Mouse (Mus musculus): ENCODE measurements around the gene Slc1a2. TPM values are rescaled to one million over a fixed set of nuclear protein-coding genes. Genes with fewer than 3 reads are reported as not detected.
A peak's percentile ranks its signal among the peaks of the same experiment; 100 is the strongest.

Slc1a2 gene
- polyA plus RNA-seq, 1 experiment from 2014 or later = 26.7 TPM

DNA sequence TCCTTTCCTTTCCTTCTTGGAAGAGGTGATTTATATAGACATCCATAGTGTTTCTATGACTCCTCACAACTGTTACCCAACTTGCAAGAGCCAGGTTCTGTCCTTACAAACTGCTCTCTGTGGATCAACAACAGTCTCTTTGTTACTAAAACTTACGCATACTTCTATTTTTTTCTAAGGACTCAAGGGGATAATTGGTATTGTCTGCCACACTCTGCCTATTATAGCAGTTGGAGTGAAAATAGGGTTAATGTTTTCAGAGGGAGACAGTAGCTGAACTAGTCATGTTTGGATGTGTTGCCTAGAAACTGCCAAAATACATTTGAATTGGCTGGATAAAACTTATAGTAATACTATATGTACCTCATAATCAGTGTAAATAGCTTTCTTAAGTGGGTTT, 117.1 kb downstream of the Slc1a2 start:
- peaks cover 41% of the 10 kb centered on the region for H3K36me3 ChIP-seq (replicated peaks; ENCODE audit: control insufficient read depth, insufficient read depth)
- H3K27me3 ChIP-seq (ENCODE audit: control insufficient read depth, insufficient read depth, low read length) = no peaks in the 10 kb centered on the region
- DNase-seq (ENCODE audit: low spot score) (no peak), ATAC-seq (ENCODE audit: low FRiP score) (no peak)
- no peaks in the 10 kb centered on the region for H3K4me1 ChIP-seq (replicated peaks; ENCODE audit: control insufficient read depth, insufficient read depth, low read length)
- no peaks in the 10 kb centered on the region for H3K9me3 ChIP-seq (ENCODE audit: control insufficient read depth, low read length)
- no peak overlapping the region for H3K4me2 ChIP-seq (replicated peaks)
- H3K27ac ChIP-seq = no peak overlapping the region
- no peak overlapping the region for H3K4me3 ChIP-seq (replicated peaks; ENCODE audit: low read length)
- no peak overlapping the region for H3K9ac ChIP-seq
- 39% methylated on average over 1 of the region's 1 CpGs for WGBS

DNA sequence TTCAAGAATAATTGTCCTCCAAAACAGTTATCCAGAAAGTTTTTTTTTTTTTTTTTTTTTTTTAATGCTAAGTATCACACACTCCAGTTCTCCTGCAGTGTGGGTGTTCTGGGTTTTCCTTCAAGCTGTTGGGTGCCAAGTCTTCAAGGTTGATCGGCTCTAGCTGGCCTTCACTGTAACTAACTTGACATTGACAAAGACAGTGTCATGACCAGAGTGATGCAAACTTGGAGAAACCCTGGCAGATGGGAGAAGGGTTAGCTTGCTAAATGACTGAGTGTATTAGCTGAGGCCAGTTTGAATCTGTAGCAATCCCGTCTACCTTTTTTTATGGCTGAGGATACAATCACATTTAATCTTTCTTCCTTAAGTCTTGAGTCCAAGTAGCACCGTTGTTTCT, 119.7 kb downstream of the Slc1a2 start:
- Histone ChIP-seq H3K27me3 (ENCODE audit: control insufficient read depth, insufficient read depth, low read length) (no peaks in the 10 kb centered on the region), H3K4me2 (replicated peaks) (no peak overlapping the region), H3K4me1 (replicated peaks; ENCODE audit: control insufficient read depth, insufficient read depth, low read length) (no peaks in the 10 kb centered on the region), H3K4me3 (replicated peaks; ENCODE audit: low read length) (no peak overlapping the region), H3K36me3 (replicated peaks; ENCODE audit: control insufficient read depth, insufficient read depth) (peaks cover 36% of the 10 kb centered on the region), H3K27ac (no peak overlapping the region), H3K9me3 (ENCODE audit: control insufficient read depth, low read length) (no peaks in the 10 kb centered on the region), H3K9ac (no peak overlapping the region)
- no peak for ATAC-seq (ENCODE audit: low FRiP score)
- WGBS = 91% methylated on average over 3 of the region's 3 CpGs
- no peak for DNase-seq (ENCODE audit: low spot score)

DNA sequence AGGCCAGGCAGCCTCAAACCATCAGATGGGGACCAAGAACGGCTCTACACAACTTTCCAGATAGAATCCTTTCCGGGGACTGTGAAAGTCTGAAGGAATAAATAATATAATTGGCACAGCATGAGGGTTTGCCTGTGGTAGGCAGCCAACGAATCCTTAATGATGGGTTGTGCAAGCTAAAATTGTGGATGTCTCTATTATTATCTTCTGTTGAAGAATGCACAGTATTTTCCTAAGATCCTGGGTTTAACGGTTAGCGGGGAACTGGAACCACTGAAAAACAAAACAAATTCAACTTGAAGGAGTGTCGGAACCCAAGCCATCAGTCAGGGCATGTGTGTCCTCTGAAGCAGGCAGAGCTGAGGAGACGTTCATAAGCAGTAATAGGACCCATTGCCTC, 124.3 kb downstream of the Slc1a2 start:
- H3K27ac ChIP-seq = no peak overlapping the region
- no peaks in the 10 kb centered on the region for H3K4me1 ChIP-seq (replicated peaks; ENCODE audit: control insufficient read depth, insufficient read depth, low read length)
- H3K4me3 ChIP-seq (replicated peaks; ENCODE audit: low read length) = no peak overlapping the region
- ATAC-seq (ENCODE audit: low FRiP score) (no peak), DNase-seq (ENCODE audit: low spot score) (no peak)
- 86% methylated on average over 7 of the region's 7 CpGs for WGBS
- no peaks in the 10 kb centered on the region for H3K9me3 ChIP-seq (ENCODE audit: control insufficient read depth, low read length)
- H3K36me3 ChIP-seq (replicated peaks; ENCODE audit: control insufficient read depth, insufficient read depth) = peaks cover 18% of the 10 kb centered on the region
- H3K9ac ChIP-seq = no peak overlapping the region
- H3K4me2 ChIP-seq (replicated peaks) = no peak overlapping the region
- no peaks in the 10 kb centered on the region for H3K27me3 ChIP-seq (ENCODE audit: control insufficient read depth, insufficient read depth, low read length)

DNA sequence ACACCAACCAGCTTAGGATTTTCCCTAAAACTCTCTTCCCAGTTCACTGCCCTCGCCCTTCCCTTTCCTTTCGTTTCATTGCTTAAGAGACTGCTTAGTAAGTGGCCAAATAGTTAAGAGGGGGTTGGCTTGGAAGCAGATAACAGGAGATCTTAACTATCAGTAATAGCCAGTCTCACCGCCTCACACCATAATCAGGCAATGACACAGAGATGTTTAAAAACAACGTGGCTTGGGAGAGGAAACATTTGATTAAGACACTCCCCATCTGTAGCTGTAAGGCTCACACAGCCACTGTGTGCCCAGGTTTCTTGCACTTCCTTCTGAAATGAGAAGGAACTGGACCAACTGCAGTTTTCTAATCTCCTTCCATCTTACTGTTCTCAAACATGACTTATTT, 127.2 kb downstream of the Slc1a2 start:
- no peak overlapping the region for H3K27ac ChIP-seq
- no peak for ATAC-seq (ENCODE audit: low FRiP score)
- H3K27me3 ChIP-seq (ENCODE audit: control insufficient read depth, insufficient read depth, low read length) = no peaks in the 10 kb centered on the region
- H3K9ac ChIP-seq = no peak overlapping the region
- H3K4me3 ChIP-seq (replicated peaks; ENCODE audit: low read length) = no peak overlapping the region
- no peaks in the 10 kb centered on the region; the same call in none of the 2 replicates for H3K36me3 ChIP-seq (replicated peaks; ENCODE audit: control insufficient read depth, insufficient read depth)
- H3K4me2 ChIP-seq (replicated peaks) = no peak overlapping the region
- no peaks in the 10 kb centered on the region for H3K4me1 ChIP-seq (replicated peaks; ENCODE audit: control insufficient read depth, insufficient read depth, low read length)
- WGBS = 76% methylated on average over 4 of the region's 4 CpGs
- no peak for DNase-seq (ENCODE audit: low spot score)
- H3K9me3 ChIP-seq (ENCODE audit: control insufficient read depth, low read length) = no peaks in the 10 kb centered on the region

DNA sequence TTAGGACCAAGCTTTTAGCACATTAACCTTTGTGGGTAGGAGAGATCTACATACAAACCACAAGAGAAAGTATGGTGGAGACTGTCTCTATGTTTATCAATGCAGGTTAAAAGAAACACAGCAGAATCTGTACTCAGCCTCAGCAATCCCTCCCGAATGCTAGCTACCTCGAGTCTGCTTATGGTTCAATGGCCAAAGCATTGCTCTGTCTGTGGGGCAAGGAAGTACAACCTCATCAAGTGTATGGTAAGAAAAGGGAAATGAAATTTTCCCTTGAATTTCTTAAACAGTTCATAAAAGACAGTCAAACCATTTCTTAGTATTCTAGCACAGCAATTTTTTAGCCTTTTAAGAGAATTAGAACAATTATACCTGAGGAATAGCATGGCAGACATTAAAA, 133.2 kb downstream of the Slc1a2 start:
- DNase-seq (ENCODE audit: low spot score) (no peak), ATAC-seq (ENCODE audit: low FRiP score) (no peak)
- H3K36me3 ChIP-seq (replicated peaks; ENCODE audit: control insufficient read depth, insufficient read depth) = no peaks in the 10 kb centered on the region; the same call in 1 of the 2 replicates
- no peaks in the 10 kb centered on the region for H3K9me3 ChIP-seq (ENCODE audit: control insufficient read depth, low read length)
- H3K9ac ChIP-seq = no peak overlapping the region
- H3K4me1 ChIP-seq (replicated peaks; ENCODE audit: control insufficient read depth, insufficient read depth, low read length) = no peaks in the 10 kb centered on the region
- no peak overlapping the region for H3K4me3 ChIP-seq (replicated peaks; ENCODE audit: low read length)
- no peak overlapping the region for H3K4me2 ChIP-seq (replicated peaks)
- no peaks in the 10 kb centered on the region for H3K27me3 ChIP-seq (ENCODE audit: control insufficient read depth, insufficient read depth, low read length)
- no peak overlapping the region for H3K27ac ChIP-seq
- 80% methylated on average over 2 of the region's 2 CpGs for WGBS

DNA sequence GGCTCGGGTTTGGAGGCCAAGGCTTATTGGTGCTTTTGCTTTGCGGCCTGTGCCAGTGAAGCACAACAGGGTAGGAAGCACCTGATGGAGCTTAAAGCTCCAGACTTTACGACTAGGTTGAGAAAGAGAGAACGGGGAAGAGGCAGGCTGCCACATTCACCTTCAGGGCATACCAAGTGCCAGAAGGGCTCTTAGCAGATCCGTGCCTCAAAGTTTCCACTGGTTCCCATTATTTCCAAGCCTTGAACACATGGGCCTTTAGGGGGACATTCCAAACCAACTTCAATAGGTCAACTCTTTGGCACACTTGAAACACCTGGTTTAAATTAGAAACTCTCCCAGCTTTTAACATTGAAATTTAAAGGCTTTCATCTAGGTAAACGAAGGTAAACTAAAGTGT, 134.3 kb downstream of the Slc1a2 start:
- Histone ChIP-seq H3K4me3 (replicated peaks; ENCODE audit: low read length) (no peak overlapping the region), H3K36me3 (replicated peaks; ENCODE audit: control insufficient read depth, insufficient read depth) (no peaks in the 10 kb centered on the region; the same call in 1 of the 2 replicates), H3K9ac (no peak overlapping the region), H3K4me1 (replicated peaks; ENCODE audit: control insufficient read depth, insufficient read depth, low read length) (no peaks in the 10 kb centered on the region), H3K4me2 (replicated peaks) (no peak overlapping the region), H3K27me3 (ENCODE audit: control insufficient read depth, insufficient read depth, low read length) (no peaks in the 10 kb centered on the region), H3K27ac (no peak overlapping the region), H3K9me3 (ENCODE audit: control insufficient read depth, low read length) (no peaks in the 10 kb centered on the region)
- WGBS = 91% methylated on average over 6 of the region's 6 CpGs
- ATAC-seq (ENCODE audit: low FRiP score) = no peak
- no peak for DNase-seq (ENCODE audit: low spot score)

DNA sequence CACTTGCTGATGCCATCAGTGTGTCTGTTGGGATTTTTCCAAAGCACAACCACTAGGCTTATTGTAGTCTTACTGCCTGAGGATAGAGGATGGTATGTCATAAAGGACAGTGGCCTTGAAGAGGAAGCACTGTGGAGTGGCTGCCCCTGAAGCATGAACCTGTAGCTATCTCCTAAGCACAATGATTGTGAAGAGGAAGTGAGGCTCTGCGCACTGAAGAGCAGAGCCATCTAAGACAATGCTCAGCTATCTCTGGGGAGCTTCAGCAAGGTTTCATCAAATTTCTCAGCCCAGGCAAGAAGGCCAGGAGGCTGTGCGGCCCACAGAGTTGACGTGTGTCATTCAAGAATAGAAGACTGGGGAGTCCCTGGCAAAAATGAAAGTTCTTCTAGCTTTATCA, 136.6 kb downstream of the Slc1a2 start:
- Histone ChIP-seq H3K27ac (no peak overlapping the region), H3K27me3 (ENCODE audit: control insufficient read depth, insufficient read depth, low read length) (no peaks in the 10 kb centered on the region), H3K4me2 (replicated peaks) (no peak overlapping the region), H3K4me3 (replicated peaks; ENCODE audit: low read length) (no peak overlapping the region), H3K36me3 (replicated peaks; ENCODE audit: control insufficient read depth, insufficient read depth) (no peaks in the 10 kb centered on the region), H3K4me1 (replicated peaks; ENCODE audit: control insufficient read depth, insufficient read depth, low read length) (no peaks in the 10 kb centered on the region), H3K9ac (no peak overlapping the region), H3K9me3 (ENCODE audit: control insufficient read depth, low read length) (no peaks in the 10 kb centered on the region)
- ATAC-seq (ENCODE audit: low FRiP score) (no peak), DNase-seq (ENCODE audit: low spot score) (no peak)
- 84% methylated on average over 3 of the region's 3 CpGs for WGBS

DNA sequence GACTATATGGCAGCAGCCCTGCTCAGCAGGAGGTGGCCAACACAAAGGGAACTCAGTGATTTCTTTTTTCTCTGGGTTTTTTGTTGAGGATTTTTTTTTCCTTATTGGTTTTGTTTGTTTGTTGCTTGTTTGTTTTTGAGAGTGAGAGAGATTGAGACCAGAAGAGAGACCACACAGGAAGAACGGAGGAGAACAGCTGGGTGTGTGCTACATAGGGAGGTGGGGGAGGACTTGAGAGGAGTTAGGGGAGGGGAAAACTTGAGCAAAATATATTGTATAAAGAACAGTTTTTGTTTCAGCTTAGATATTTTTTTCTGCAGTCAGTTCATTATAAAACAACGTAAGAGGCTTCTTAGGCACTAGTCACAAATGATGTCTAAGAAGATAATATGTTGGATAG, 139.7 kb downstream of the Slc1a2 start:
- no peaks in the 10 kb centered on the region for H3K27me3 ChIP-seq (ENCODE audit: control insufficient read depth, insufficient read depth, low read length)
- no peaks in the 10 kb centered on the region for H3K9me3 ChIP-seq (ENCODE audit: control insufficient read depth, low read length)
- no peaks in the 10 kb centered on the region for H3K36me3 ChIP-seq (replicated peaks; ENCODE audit: control insufficient read depth, insufficient read depth)
- no peak overlapping the region for H3K4me3 ChIP-seq (replicated peaks; ENCODE audit: low read length)
- DNase-seq (ENCODE audit: low spot score) (no peak), ATAC-seq (ENCODE audit: low FRiP score) (no peak)
- no peak overlapping the region for H3K27ac ChIP-seq
- no peak overlapping the region for H3K9ac ChIP-seq
- H3K4me1 ChIP-seq (replicated peaks; ENCODE audit: control insufficient read depth, insufficient read depth, low read length) = no peaks in the 10 kb centered on the region
- 64% methylated on average over 2 of the region's 2 CpGs for WGBS
- H3K4me2 ChIP-seq (replicated peaks) = no peak overlapping the region

DNA sequence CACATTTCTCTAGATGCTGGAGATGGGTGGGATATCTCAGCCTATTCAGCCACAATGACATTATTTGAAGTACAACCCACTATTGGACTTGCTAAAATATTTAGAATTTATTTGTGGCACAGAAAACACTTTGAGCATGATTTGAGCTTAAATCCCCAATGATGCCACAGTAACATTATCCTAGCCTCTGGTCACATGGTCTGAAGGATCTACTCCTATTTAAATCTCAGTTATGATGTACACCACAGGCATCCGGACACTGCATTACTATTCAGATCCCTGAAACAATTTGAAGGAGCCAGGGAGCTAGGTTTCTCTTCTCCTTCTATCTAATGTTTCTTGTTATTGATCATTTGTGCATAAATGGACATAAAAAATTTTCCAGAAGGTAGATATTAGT, 143.4 kb downstream of the Slc1a2 start:
- Histone ChIP-seq H3K4me3 (replicated peaks; ENCODE audit: low read length) (no peak overlapping the region), H3K4me1 (replicated peaks; ENCODE audit: control insufficient read depth, insufficient read depth, low read length) (no peaks in the 10 kb centered on the region), H3K27me3 (ENCODE audit: control insufficient read depth, insufficient read depth, low read length) (no peaks in the 10 kb centered on the region), H3K9me3 (ENCODE audit: control insufficient read depth, low read length) (no peaks in the 10 kb centered on the region), H3K4me2 (replicated peaks) (no peak overlapping the region), H3K9ac (no peak overlapping the region), H3K27ac (no peak overlapping the region), H3K36me3 (replicated peaks; ENCODE audit: control insufficient read depth, insufficient read depth) (no peaks in the 10 kb centered on the region)
- DNase-seq (ENCODE audit: low spot score) (no peak), ATAC-seq (ENCODE audit: low FRiP score) (no peak)
- 91% methylated on average over 1 of the region's 1 CpGs for WGBS

DNA sequence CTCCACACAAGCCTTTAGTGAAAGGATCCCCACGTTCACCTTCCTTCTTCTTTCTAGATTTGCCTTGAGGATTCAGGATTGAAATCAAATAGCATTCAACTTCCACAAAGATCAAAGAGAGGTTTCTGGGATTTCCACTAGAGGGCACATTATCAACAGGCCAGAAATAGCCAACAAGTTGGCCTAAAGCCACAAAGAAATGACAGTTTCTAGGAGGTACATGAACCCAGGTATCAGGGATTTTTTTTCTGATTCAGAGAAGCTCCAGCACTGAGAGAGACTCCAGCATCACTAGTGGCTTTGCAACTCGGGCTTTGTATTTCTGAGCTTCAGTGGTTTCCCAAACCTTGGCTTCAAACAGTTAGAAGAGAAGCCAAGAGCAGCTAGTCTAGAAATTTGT, 145.7 kb downstream of the Slc1a2 start:
- Histone ChIP-seq H3K27ac (no peak overlapping the region), H3K27me3 (ENCODE audit: control insufficient read depth, insufficient read depth, low read length) (no peaks in the 10 kb centered on the region), H3K36me3 (replicated peaks; ENCODE audit: control insufficient read depth, insufficient read depth) (no peaks in the 10 kb centered on the region), H3K9ac (no peak overlapping the region), H3K4me3 (replicated peaks; ENCODE audit: low read length) (no peak overlapping the region), H3K4me2 (replicated peaks) (no peak overlapping the region), H3K9me3 (ENCODE audit: control insufficient read depth, low read length) (no peaks in the 10 kb centered on the region), H3K4me1 (replicated peaks; ENCODE audit: control insufficient read depth, insufficient read depth, low read length) (no peaks in the 10 kb centered on the region)
- WGBS = 53% methylated on average over 2 of the region's 2 CpGs
- DNase-seq (ENCODE audit: low spot score) (peak; percentile 72), ATAC-seq (ENCODE audit: low FRiP score) (no peak)

Data from hindbrain, embryonic 14.5 days (tissue).